Mouse (Mus musculus): ENCODE results near the gene Map4k4.

Gene Map4k4

DNA sequence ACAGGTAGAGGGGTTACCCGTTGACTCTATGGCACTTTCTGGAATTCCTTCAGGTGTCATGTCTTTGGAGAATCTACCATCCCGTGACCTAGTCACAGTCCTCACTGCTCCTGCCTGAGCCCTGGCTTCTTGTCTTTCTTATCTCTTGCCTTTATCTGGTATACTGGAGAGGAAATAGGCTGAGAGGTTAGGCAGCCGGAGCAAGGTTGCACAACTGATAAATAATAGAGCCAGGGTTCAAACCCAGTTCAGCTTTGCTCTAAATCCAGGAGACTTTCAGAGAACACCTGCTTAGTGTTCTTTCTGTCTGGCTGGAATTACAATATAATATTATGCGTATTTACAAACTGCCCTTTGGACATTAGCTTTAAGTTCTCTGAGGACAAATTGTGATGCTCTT, 2.0 kb upstream of the Map4k4 start:
- DNase-seq (ENCODE audit: low read depth, low spot score) = no peak

DNA sequence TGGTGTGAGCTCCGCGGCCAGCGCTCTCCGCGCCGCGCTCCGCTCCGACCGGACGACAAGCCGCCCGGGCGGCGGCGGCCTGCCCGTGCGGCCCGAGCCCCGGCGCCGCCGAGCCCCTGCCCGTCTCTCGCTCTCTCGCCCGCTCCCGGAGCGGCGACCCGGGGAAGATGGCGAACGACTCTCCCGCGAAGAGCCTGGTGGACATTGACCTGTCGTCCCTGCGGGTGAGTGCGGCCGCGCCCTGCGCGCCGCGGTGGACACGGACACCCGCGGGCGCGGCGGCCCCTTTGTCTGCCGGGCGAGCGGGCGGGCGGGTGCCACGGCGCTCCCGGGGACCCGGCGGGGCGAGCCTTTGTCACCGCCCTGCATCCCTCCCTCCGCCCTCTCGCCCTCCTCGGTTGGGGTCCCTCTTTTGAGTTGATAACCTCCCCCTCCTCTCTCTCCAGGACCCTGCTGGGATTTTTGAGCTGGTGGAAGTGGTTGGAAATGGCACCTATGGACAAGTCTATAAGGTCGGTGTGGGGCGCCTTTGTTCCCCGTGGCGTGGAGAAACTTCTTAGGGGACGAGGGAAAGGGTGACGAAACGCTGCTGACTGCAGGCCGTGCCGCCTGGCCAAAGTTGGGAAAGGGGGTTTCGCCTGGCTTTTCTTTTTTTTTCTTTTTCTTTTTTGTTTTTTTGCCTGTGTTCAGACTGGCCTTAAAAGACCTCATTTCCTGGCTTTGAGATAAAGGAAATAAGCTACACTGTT, 524 bp downstream of the Map4k4 start:
- peak; percentile 72 for DNase-seq (ENCODE audit: low read depth, low spot score)

DNA sequence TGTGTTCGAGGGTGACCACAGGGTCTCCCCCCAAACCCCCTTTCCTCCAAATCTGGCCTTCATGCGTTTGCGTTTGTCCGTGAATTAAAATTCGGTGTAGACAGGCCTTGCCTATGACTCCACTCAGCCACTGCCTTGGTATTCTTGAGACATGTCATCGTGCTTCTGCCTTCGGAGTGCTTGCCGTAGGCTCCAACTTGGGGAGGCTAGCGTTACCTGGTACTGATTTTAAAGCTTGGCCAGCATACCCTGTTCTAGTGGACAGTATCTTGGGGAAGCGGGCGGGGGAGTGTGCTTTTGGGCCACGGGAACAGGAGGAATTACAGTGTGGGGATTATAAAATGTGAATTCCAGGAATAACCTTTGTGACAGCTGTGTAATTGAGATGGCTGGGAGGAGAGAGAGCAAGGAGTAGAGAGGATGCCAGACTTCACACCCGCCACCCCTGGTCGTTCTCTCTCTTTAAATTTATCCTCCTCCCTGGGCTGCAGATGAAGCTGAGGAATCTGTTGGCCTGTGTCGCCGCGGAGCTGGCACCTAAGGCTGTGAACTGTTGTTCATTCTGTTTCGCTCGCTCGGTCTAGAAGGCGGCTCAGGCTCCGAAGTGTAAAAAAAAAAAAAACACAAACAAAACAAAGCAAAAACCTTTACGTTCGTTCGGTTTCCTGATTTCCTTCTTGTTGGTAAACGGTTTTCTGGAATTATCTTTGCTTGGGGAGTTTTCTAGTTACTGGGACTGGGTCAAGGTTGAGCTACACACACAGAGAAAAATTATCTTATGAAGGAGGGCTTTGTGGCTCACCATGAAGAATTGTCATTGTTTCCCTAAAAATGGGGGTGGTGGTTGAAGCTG, 1.4 kb downstream of the Map4k4 start:
- DNase-seq (ENCODE audit: low read depth, low spot score) = peak; percentile 55

- DNase-seq (ENCODE audit: low read depth, low spot score) = peak; percentile 49
Observed at GRCm38 (mm10) chr1:39902704-39903151, 2.0 kb downstream of the Map4k4 start.

DNA sequence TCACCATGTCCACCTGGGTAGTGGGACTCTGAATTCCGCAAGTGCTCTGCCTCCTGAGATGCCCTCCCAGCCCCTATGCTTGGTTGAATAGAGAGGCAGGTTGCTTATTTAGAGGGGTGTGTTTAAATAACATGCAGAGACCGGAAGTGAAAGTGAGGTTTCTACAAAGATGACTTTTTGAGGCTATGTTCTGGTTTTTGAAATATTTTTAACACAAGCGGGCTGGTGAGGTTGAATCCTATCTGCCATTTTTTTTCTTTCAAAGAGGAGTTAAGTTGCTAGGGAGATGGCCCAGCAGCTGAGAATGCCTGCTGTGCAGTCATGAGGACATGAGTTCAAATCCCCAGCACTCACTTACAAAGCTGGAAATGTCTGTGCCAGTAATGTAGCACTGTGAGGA, 4.0 kb downstream of the Map4k4 start:
- no peak for DNase-seq (ENCODE audit: low read depth, low spot score)

DNA sequence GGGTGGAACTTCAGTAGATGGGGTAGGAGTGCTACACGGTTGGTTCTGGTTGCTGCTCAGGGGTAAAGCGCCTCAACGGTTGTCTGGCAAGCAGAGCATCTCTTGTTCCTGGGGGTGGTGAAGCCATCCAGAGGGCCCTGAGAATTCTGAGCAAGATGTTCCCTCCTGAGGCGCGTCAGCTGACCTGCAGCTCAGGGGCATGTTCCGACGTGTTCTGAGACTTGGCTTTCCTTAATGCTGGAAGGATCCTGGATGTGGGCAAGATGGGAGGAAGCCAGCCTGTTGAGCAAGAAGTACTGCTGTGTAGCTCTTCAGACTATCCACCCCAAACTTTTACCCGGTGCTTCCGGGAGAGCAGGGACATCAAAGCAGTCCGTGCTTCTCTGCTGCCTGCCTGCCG, 6.2 kb downstream of the Map4k4 start:
- no peak for DNase-seq (ENCODE audit: low read depth, low spot score)

DNA sequence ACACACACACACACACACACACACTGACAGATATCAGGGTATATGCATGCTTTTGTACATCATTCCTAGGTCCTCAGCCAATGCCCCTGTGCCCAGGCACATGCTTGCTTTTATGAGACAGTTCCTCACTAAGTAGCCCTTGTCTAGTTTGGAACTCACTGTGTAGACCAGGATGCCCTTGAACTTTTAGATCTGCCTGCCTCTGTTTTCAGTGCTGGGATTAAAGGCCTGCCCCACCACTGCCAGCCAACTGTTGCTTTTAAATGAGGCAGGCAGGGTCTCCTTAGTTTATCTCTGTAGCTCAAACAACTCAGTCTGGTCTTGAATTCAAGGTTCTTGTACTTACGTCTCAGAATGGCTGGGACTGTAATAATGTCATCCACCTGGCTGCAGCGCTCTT, 8.3 kb downstream of the Map4k4 start:
- DNase-seq (ENCODE audit: low read depth, low spot score) = no peak

- peak; percentile 37 for DNase-seq (ENCODE audit: low read depth, low spot score)
Observed at GRCm38 (mm10) chr1:39911446-39911845, 10.7 kb downstream of the Map4k4 start.

GRCm38 (mm10) chr1:39913256-39913655, 12.5 kb downstream of the Map4k4 start:
- DNase-seq (ENCODE audit: low read depth, low spot score) = no peak

DNA sequence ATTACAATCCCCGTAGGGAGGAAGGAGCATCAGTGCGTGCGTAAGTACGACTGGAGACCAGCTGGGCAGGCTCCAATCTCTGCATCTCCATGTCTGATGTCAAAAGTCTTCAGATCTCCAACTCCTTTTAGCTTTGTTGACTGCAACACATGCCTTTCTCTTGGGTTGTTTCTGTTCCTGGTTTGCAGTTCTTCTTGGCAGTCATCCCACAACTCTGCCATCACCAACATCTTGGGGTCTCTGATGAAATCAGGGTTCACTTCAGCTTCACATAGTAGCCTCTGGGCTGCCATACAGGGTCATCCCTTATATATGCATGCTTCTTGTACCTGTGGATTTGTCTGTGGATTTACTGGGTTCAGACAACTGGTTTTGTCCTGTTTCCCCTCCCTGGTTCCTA, 15.4 kb downstream of the Map4k4 start:
- DNase-seq (ENCODE audit: low read depth, low spot score) = no peak

- DNase-seq (ENCODE audit: low read depth, low spot score) = no peak
Observed at GRCm38 (mm10) chr1:39917855-39918516, 17.3 kb downstream of the Map4k4 start.

DNA sequence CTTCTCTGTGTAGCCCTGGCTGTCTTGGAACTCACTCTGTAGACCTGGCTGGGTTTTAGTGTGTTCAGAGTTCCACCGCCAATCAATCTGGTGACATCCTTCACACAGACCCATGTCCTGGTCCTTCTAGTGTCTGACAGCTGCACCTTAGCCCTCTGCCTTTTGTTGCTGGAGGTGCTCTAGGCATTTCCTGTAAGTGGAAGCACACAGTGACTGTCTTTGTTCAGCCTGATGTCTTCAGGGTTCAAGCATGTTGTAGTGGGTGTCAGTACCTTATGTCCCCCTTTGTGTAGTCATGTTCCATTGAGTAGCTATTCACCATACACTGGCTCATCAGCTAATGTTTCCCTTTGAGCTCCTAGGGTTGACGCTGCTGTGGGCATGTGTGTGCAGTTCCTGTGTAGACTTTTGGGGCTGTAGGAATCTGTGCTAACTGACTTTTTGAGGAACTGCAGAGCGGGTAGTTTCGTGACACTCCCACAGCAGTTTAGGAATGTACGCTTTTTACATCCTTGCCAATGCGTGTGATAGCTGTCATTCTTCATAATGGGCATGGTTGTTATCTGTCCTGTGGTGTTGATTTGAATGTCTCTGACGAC, 17.9 kb downstream of the Map4k4 start:
- DNase-seq (ENCODE audit: low read depth, low spot score) = no peak

- DNase-seq (ENCODE audit: low read depth, low spot score) = no peak
Observed at GRCm38 (mm10) chr1:39920616-39921015, 19.9 kb downstream of the Map4k4 start.

DNA sequence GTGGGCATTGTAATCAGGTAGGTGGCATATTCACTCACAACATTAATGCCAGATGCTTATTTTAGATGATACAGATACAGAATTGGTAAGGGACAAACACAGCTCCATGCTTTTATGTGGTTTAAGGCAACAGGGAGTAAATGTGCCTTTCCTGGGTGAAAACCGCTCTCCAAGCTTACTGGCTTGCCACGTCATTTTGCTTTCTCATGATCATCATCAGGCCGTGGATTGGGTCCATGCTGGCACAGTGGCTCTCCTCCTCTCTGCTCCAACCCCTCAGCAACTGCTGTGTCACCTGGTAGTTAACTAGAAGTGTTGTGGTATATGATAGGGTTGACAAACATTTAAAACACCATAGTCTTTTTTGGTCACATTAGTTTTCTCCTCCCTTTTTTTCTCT, 21.3 kb downstream of the Map4k4 start:
- DNase-seq (ENCODE audit: low read depth, low spot score) = no peak

GRCm38 (mm10) chr1:39922714-39923113, 22.0 kb downstream of the Map4k4 start:
- DNase-seq (ENCODE audit: low read depth, low spot score) = no peak

DNA sequence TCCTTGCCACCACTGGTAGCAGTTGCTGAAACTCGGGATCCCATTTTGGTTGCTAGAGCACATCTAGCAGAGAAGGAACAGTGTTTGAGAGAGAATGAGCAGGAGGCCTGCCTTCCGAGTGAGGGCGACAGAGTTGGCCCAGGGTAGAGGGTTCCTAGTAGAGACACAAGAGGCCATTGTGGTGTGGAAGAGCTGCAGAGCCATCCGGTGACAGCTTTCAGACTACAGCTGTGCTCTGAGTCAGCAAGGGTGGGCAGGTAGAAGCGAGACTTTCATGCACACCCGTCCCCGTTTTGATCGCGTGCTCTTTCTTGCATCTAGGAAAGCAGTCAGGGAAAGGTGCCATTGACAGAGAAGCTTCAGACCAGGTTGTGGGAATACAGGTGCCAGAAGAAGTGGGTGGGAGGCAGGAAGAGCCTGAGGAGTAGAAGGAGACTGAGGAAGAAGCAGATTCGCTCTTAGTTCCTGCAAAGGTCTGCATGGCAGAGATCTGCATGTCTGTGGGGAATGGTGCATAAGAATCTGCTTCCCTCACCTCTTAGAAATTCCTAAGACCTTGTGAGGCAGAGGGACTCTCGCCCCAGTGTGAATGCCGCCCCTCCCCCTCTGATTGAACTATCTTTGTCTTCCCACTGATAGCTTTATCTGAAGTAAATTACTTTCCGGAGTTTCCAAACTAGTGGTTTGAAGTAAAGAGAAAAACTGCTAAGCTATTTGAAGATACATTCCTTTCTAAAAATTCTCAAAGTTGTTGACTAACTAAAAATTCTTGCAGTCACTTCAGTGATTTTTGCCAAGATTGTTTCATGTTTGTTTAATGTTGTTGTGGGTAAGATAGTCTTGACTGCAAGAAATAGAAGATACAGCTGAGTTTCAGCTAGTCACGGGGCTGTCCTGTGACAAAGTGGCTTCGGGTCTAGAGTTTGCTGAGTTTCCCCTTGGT, 23.0 kb downstream of the Map4k4 start:
- DNase-seq (ENCODE audit: low read depth, low spot score) = no peak

- no peak for DNase-seq (ENCODE audit: low read depth, low spot score)
Observed at GRCm38 (mm10) chr1:39931055-39931454, 30.3 kb downstream of the Map4k4 start.

DNA sequence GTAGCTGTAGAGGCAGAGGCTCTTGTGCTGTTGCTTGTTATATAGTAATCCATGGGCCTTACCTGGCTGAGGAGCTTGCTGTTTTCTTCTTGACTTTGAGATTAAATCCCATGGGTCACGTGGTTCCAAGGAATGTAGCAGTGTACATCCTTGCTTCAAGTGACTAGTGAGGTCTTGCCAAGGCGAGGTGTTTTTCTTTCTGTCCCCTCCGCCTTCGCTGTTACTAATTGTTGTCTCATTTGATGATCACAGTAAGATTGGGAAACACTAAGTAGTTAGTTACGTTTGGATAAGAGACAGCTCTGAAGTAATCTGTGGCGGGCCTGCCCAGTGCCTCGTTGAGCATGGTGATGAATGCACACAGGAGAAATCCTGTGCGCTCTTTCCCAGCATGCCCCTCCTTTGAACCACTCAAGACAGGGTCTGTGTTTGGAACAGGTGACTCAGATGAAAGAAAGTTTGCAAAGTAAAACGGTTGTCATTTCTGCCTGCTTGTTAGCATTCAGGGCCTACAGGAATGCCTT, 31.6 kb downstream of the Map4k4 start:
- no peak for DNase-seq (ENCODE audit: low read depth, low spot score)

DNA sequence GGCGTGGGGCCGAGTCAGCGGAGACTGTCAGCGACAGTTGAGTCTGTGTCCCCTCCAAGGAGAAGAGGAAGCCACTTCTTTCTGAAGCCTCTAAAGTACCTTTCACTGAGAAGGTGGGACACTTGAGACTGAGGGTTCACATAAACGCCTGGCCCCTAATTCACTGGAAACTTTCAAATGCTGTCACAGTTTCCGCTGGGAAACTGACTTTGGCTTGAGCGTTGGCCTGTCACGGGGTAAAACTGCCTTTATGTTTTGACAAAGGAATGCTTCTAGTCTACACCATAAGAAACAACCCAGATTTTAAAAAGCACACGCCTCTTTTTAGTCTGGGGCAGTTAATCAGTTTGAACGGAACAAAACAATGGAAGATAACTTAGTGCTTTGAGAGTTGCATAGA, 32.2 kb downstream of the Map4k4 start:
- no peak for DNase-seq (ENCODE audit: low read depth, low spot score)

- DNase-seq (ENCODE audit: low read depth, low spot score) = no peak
Observed at GRCm38 (mm10) chr1:39934954-39935353, 34.2 kb downstream of the Map4k4 start.

GRCm38 (mm10) chr1:39935616-39936015, 34.9 kb downstream of the Map4k4 start:
- no peak for DNase-seq (ENCODE audit: low read depth, low spot score)

Measured in mesoderm, embryonic 11.5 days (tissue).